Mouse (Mus musculus) myocyte (in vitro differentiated cells): ENCODE results near the gene Upf2. TPM values are rescaled to one million over a fixed set of nuclear protein-coding genes. Genes with fewer than 3 reads are reported as not detected.
"Not testable (repeated sequence)": the region's sequence is repeated elsewhere in the genome, so short reads cannot be mapped to it uniquely, and the experiment has no call there.

ENCODE experiments used
- H3K27me3 ChIP-seq: one replicate; pipeline ENCODE4 v1.6.1; 2011; ENCODE audit not compliant: control insufficient read depth, insufficient read depth, insufficient read length
- H3K36me3 ChIP-seq: one replicate; pipeline ENCODE4 v1.6.1; 2011; ENCODE audit not compliant: control insufficient read depth, insufficient read depth
- H3K4me2 ChIP-seq: one replicate; pipeline ENCODE4 v1.6.1; 2011; ENCODE audit warnings: low read depth, control low read depth
- H3K4me3 ChIP-seq: one replicate; pipeline ENCODE4 v1.5.1; 2011; ENCODE audit warnings: mild to moderate bottlenecking, control low read depth, moderate library complexity
- H3K79me2 ChIP-seq: one replicate; pipeline ENCODE4 v1.6.1; 2011; ENCODE audit not compliant: control insufficient read depth, insufficient read depth
- H3ac ChIP-seq: one replicate; pipeline ENCODE4 v1.6.1; 2011; ENCODE audit not compliant: control insufficient read depth, insufficient read length
- CEBPB ChIP-seq: IDR thresholded peaks from 2 replicates; pipeline ENCODE4 v1.6.1; 2011; ENCODE audit warnings: mild to moderate bottlenecking, moderate library complexity; ENCODE audit not compliant: poor library complexity, insufficient read depth, severe bottlenecking
- E2F4 ChIP-seq: IDR thresholded peaks from one replicate; pipeline ENCODE4 v1.6.1; 2011; ENCODE audit warnings: mild to moderate bottlenecking, control low read depth, moderate library complexity; ENCODE audit not compliant: insufficient read depth
- MAX ChIP-seq: IDR thresholded peaks from one replicate; pipeline ENCODE4 v1.6.1; 2011; ENCODE audit warnings: low read depth, mild to moderate bottlenecking, control low read depth
- MYOD1 ChIP-seq, 3 experiments: IDR thresholded peaks; one replicate each; pipeline ENCODE4 v1.6.1; 2011; ENCODE audit warnings: control low read depth in 2 of 3, low read depth in 2 of 3, mild to moderate bottlenecking in 2 of 3, moderate library complexity in 1 of 3; ENCODE audit not compliant: insufficient read length in 2 of 3, control insufficient read depth in 1 of 3
- MYOG ChIP-seq, 3 experiments: IDR thresholded peaks; one replicate each; pipeline ENCODE4 v1.6.1; 2011; ENCODE audit warnings: control low read depth in 2 of 3, low read depth in 2 of 3, mild to moderate bottlenecking in 2 of 3; ENCODE audit not compliant: insufficient read length in 2 of 3, control insufficient read depth in 1 of 3, insufficient read depth in 1 of 3
- POLR2A ChIP-seq: IDR thresholded peaks from one replicate; pipeline ENCODE4 v1.6.1; 2011; ENCODE audit warnings: low read depth, mild to moderate bottlenecking, control low read depth, moderate library complexity; ENCODE audit not compliant: insufficient read length
- POLR2AphosphoS2 ChIP-seq: IDR thresholded peaks from one replicate; pipeline ENCODE4 v1.6.1; 2011; ENCODE audit warnings: low read depth, control low read depth; ENCODE audit not compliant: insufficient read length
- REST ChIP-seq: IDR thresholded peaks from one replicate; pipeline ENCODE4 v1.6.1; 2011; ENCODE audit warnings: mild to moderate bottlenecking, control low read depth, moderate library complexity; ENCODE audit not compliant: insufficient read depth, insufficient read length
- SRF ChIP-seq: IDR thresholded peaks from one replicate; pipeline ENCODE4 v1.6.1; 2011; ENCODE audit warnings: low read depth; ENCODE audit not compliant: control insufficient read depth, insufficient read length
- TCF12 ChIP-seq: IDR thresholded peaks from one replicate; pipeline ENCODE4 v1.6.1; 2011; ENCODE audit warnings: mild to moderate bottlenecking, control low read depth; ENCODE audit not compliant: poor library complexity, insufficient read depth, severe bottlenecking
- TCF3 ChIP-seq: IDR thresholded peaks from one replicate; pipeline ENCODE4 v1.6.1; 2011; ENCODE audit warnings: low read depth, control low read depth; ENCODE audit not compliant: insufficient read length
- USF1 ChIP-seq: IDR thresholded peaks from one replicate; pipeline ENCODE4 v1.6.1; 2011; ENCODE audit warnings: low read depth, mild to moderate bottlenecking, control low read depth, moderate library complexity
- polyA plus RNA-seq: library from polyadenylated mRNA; unstranded; fragments of >200 nt; fragmentation: generic; extraction: Trizol; gene quantifications from one replicate; pipeline ENCODE4 v1.2.1, GENCODE M21; 2012; ENCODE audit warnings: missing spikeins

The Upf2 gene
- polyA plus RNA-seq, 1 experiment, result 3.8 TPM

DNA sequence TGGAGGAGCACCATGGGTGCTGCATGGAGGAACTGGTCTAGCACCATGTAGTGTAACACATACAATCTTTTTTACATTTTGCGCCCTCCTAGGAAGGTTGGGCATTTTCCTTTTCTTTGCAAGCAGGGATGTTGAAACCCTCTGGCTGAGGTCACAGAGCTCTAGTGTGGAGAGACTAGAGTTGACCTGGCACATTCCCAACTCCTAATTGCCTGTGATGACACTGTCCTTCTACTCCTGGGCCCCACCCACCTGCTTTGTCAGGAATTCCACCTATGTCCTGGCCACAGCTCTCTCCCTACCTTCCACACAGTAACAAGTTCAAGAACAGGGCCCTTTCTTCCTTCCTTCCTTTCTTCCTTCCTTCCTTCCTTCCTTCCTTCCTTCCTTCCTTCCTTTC is 132.4 kb downstream of the Upf2 start:
- Histone ChIP-seq H3K4me2 (no peak overlapping the region), H3K36me3 (no peaks in the 10 kb centered on the region), H3K79me2 (no peaks in the 10 kb centered on the region), H3K27me3 (no peaks in the 10 kb centered on the region), H3K4me3 (no peak overlapping the region), H3ac (no peak overlapping the region)
- TF ChIP-seq POLR2A, result no peak
- no peak for TF ChIP-seq CEBPB
- TF ChIP-seq MAX, result no peak
- TF ChIP-seq REST, result no peak
- no peak for TF ChIP-seq MYOG (IDR thresholded peaks at IDR 0.05; ENCODE audit: control insufficient read depth in 1 of 3, insufficient read depth in 1 of 3, insufficient read length in 2 of 3, low read depth in 2 of 3)
- no peak for TF ChIP-seq SRF
- no peak for TF ChIP-seq POLR2AphosphoS2
- TF ChIP-seq TCF12, result no peak
- TF ChIP-seq TCF3, result no peak
- no peak for TF ChIP-seq USF1
- no peak for TF ChIP-seq MYOD1 (IDR thresholded peaks at IDR 0.05; ENCODE audit: control insufficient read depth in 1 of 3, insufficient read length in 2 of 3, low read depth in 2 of 3)
- TF ChIP-seq E2F4, result no peak

GRCm38 (mm10) chr2:6085622-6086530 is 134.6 kb downstream of the Upf2 start:
- no peak for TF ChIP-seq POLR2AphosphoS2
- no peak for TF ChIP-seq MYOD1 (IDR thresholded peaks at IDR 0.05; ENCODE audit: control insufficient read depth in 1 of 3, insufficient read length in 2 of 3, low read depth in 2 of 3)
- no peak for TF ChIP-seq CEBPB
- Histone ChIP-seq H3K4me2 (no peak overlapping the region), H3K27me3 (no peaks in the 10 kb centered on the region), H3K79me2 (no peaks in the 10 kb centered on the region), H3K4me3 (no peak overlapping the region), H3ac (no peak overlapping the region), H3K36me3 (no peaks in the 10 kb centered on the region)

- TF ChIP-seq POLR2A, result no peak
- TF ChIP-seq MYOG (IDR thresholded peaks at IDR 0.05; ENCODE audit: control insufficient read depth in 1 of 3, insufficient read depth in 1 of 3, insufficient read length in 2 of 3, low read depth in 2 of 3), result no peak
- no peak for TF ChIP-seq REST
- TF ChIP-seq CEBPB, result no peak
- no peak overlapping the region for H3K4me2 ChIP-seq
- H3K36me3 ChIP-seq, result no peaks in the 10 kb centered on the region
- no peak overlapping the region for H3K4me3 ChIP-seq
- no peaks in the 10 kb centered on the region for H3K27me3 ChIP-seq
- no peak overlapping the region for H3ac ChIP-seq
- no peaks in the 10 kb centered on the region for H3K79me2 ChIP-seq
These were observed 135.9 kb downstream of the Upf2 start for GRCm38 (mm10) chr2:6087151-6087550.

GRCm38 (mm10) chr2:6089941-6090340 is 138.7 kb downstream of the Upf2 start:
- not testable (repeated sequence) for H3K4me3 ChIP-seq, H3K36me3 ChIP-seq, H3K27me3 ChIP-seq, H3K4me2 ChIP-seq, H3K79me2 ChIP-seq, H3ac ChIP-seq

- TF ChIP-seq MYOD1 (IDR thresholded peaks at IDR 0.05; ENCODE audit: control insufficient read depth in 1 of 3, insufficient read length in 2 of 3, low read depth in 2 of 3) (peak in 1 of 3 experiments; percentile 45), SRF (no peak)
- H3K36me3 ChIP-seq, result no peaks in the 10 kb centered on the region
- no peak overlapping the region for H3K4me3 ChIP-seq
- H3K79me2 ChIP-seq, result no peaks in the 10 kb centered on the region
- no peak overlapping the region for H3ac ChIP-seq
- no peaks in the 10 kb centered on the region for H3K27me3 ChIP-seq
- H3K4me2 ChIP-seq, result peak overlapping the region; percentile 33
These were observed 145.9 kb downstream of the Upf2 start for GRCm38 (mm10) chr2:6097113-6097716.
